3 mouse cellular contexts compared by ENCODE assay signal in the genomic region with DNA sequence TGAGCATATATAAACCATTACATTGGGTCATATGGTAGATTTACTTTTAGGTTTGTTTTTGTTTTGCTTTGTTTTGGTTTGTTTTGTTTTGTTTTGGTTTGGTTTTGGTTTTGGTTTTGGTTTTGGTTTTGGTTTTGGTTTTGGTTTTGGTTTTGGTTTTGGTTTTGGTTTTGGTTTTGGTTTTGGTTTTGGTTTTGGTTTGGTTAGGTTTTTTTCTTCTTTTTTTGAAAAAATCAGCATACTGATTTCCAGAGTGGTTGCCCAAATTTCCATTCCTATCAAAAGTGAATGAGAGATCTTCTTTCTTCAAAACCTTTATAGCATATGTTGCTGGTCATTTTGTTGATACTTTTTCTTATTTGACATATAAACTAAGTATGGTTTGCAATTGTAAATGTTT.
DNase-seq lines count a peak whose midpoint lies in the region; ATAC-seq and TF ChIP-seq lines count a peak whose summit lies in the region.
"Not testable (repeated sequence)": the region's sequence is repeated elsewhere in the genome, so short reads cannot be mapped to it uniquely, and the experiment has no call there.

No protein-coding gene starts in this region.

- not testable (repeated sequence) for TF ChIP-seq EP300 in CH12.LX (IDR thresholded peaks at IDR 0.05; ENCODE audit: low read length)

- not testable (repeated sequence) for H3K27me3 ChIP-seq in CH12.LX (replicated peaks)

- not testable (repeated sequence) for H3K9me3 ChIP-seq in CH12.LX (replicated peaks; ENCODE audit: low read length)

- H3K9ac ChIP-seq in CH12.LX (ENCODE audit: insufficient read depth, low read depth) = not testable (repeated sequence)

- not testable (repeated sequence) for TF ChIP-seq POLR2A in CH12.LX (IDR thresholded peaks at IDR 0.05; ENCODE audit: low read depth, low read length)

- not testable (repeated sequence) for H3K36me3 ChIP-seq in CH12.LX (replicated peaks in 1 of 2; ENCODE audit: control insufficient read depth in 1 of 2, insufficient read depth in 1 of 2, low read length in 1 of 2)

- DNase-seq in CH12.LX (ENCODE audit: extremely low read depth) = not testable (repeated sequence)
- peak; percentile 17 for DNase-seq in induced T-regulatory cell, adult 2 months (ENCODE audit: low read depth)

- dilution Hi-C loops in CH12.LX (cut with MboI; ENCODE audit: extremely low pct_ligation_motif_present, extremely low pct_unique_long_range_greater_than_20kb, low sequenced_read_pairs) = not testable (repeated sequence)

- ATAC-seq in inflammation-experienced regulatory T-cells, adult 6 months = peak; percentile 41

- H3K4me3 ChIP-seq in CH12.LX (replicated peaks in 1 of 3; ENCODE audit: low read depth in 2 of 3, low read length in 2 of 3, poor library complexity in 1 of 3) = not testable (repeated sequence)

- TF ChIP-seq CTCF in CH12.LX (conservative IDR thresholded peaks at IDR 0.05 in 1 of 2, IDR thresholded peaks at IDR 0.05 in 1 of 2; ENCODE audit: low read depth in 2 of 2, low read length in 2 of 2) = not testable (repeated sequence)

- not testable (repeated sequence) for TF ChIP-seq RAD21 in CH12.LX (IDR thresholded peaks at IDR 0.05; ENCODE audit: low read depth, low read length)

- in situ Hi-C loops in CH12.LX (cut with MboI; ENCODE audit: low pct_ligation_motif_present, low pct_unique_long_range_greater_than_20kb, low sequenced_read_pairs) = not testable (repeated sequence)

- H3K4me2 ChIP-seq in CH12.LX (ENCODE audit: insufficient read depth, low read depth, poor library complexity, severe bottlenecking) = not testable (repeated sequence)

- not testable (repeated sequence) for H3K27ac ChIP-seq in CH12.LX (ENCODE audit: insufficient read depth, low read depth)

- H3K4me1 ChIP-seq in CH12.LX (ENCODE audit: control insufficient read depth in 1 of 2, insufficient read depth in 2 of 2) = not testable (repeated sequence)

- H3K79me2 ChIP-seq in CH12.LX (replicated peaks; ENCODE audit: control insufficient read depth, extremely low read depth, insufficient read depth, poor library complexity, severe bottlenecking) = not testable (repeated sequence)

TF ChIP-seq in CH12.LX, 34 proteins besides CTCF, POLR2A, EP300 and RAD21:
- TF ChIP-seq IRF4 (IDR thresholded peaks at IDR 0.05; ENCODE audit: low read depth, low read length) = 0 out of 2 replicates have a peak, but pooled peaks have one; percentile 19
- peak; percentile 93 for TF ChIP-seq ETS1 (conservative IDR thresholded peaks at IDR 0.05; ENCODE audit: low read depth, low read length)
- peak; percentile 45; the same call in 1 of the 2 replicates for TF ChIP-seq ZNF384 (IDR thresholded peaks at IDR 0.05; ENCODE audit: low read depth, low read length)
